ENCODE assay signal across 16 mouse cellular contexts in genomic region chr3:154373536-154373935, GRCm38 (mm10). TPM values are rescaled to one million over a fixed set of nuclear protein-coding genes. Genes with fewer than 3 reads are reported as not detected.
"Had no signal": no experiment of that assay in that cellular context is flagged by ENCODE, and none has a peak within 500 bp of the region (broad histone marks: within the 10 kb centered on the region; RNA-seq: fewer than 3 reads in every experiment).

No protein-coding gene starts in this region.

- H3K4me3 ChIP-seq: liver, embryonic 12.5 days; megakaryocyte, embryonic 14.5 days; midbrain, embryonic 15.5 days; neural tube, embryonic 12.5 days; stomach, embryonic 15.5 days had no signal

- H3K9me3 ChIP-seq: liver, embryonic 12.5 days; midbrain, embryonic 15.5 days; neural tube, embryonic 12.5 days; stomach, embryonic 15.5 days had no signal

- DNase-seq: kidney, postnatal 25 days; lung, embryonic 14.5 days; lung, postnatal 14 days; thymus, postnatal 36 days had no signal

- H3K4me1 ChIP-seq: liver, embryonic 12.5 days; megakaryocyte, embryonic 14.5 days; midbrain, embryonic 15.5 days; neural tube, embryonic 12.5 days; stomach, embryonic 15.5 days had no signal

- H3K9ac ChIP-seq: liver, embryonic 12.5 days; lung, embryonic 14.5 days; midbrain, embryonic 15.5 days; neural tube, embryonic 12.5 days; stomach, embryonic 15.5 days had no signal

- H3K27me3 ChIP-seq: liver, embryonic 12.5 days; megakaryocyte, embryonic 14.5 days; midbrain, embryonic 15.5 days; neural tube, embryonic 12.5 days; stomach, embryonic 15.5 days had no signal

- H3K36me3 ChIP-seq: liver, embryonic 12.5 days; midbrain, embryonic 15.5 days; neural tube, embryonic 12.5 days; stomach, embryonic 15.5 days had no signal

- ATAC-seq: liver, embryonic 12.5 days; midbrain, embryonic 15.5 days had no signal

- H3K4me2 ChIP-seq: liver, embryonic 12.5 days; lung, embryonic 14.5 days; midbrain, embryonic 11.5 days; midbrain, embryonic 15.5 days; neural tube, embryonic 12.5 days; stomach, embryonic 15.5 days had no signal

- H3K27ac ChIP-seq: liver, embryonic 12.5 days; macrophage; midbrain, embryonic 15.5 days; neural tube, embryonic 12.5 days; stomach, embryonic 15.5 days had no signal

RNA-seq across cellular contexts. Expression of gene Lhx8, which starts 43.1 kb away (rescaled TPM):
- total RNA-seq: layer of hippocampus, postnatal 25 days; monocyte, adult 5-6 weeks; neutrophil, adult 5-6 weeks had no signal
- polyA plus RNA-seq: liver, embryonic 12.5 days; liver, embryonic 16.5 days; lung, embryonic 14.5 days; macrophage; spleen, adult 2 months had no signal
